Mouse (Mus musculus): Measurements from ENCODE around the gene Fblim1. TPM values are rescaled to one million over a fixed set of nuclear protein-coding genes. Genes with fewer than 3 reads are reported as not detected.
A peak's percentile ranks its signal among the peaks of the same experiment; 100 is the strongest.

The Fblim1 gene
- polyA plus RNA-seq, 1 experiment, result 8.4 TPM

- no peak overlapping the region for H3K27ac ChIP-seq (ENCODE audit: insufficient read depth, low read length)
- no peak overlapping the region for H3K4me3 ChIP-seq (ENCODE audit: extremely low read depth, insufficient read depth, insufficient read length)
- H3K36me3 ChIP-seq (ENCODE audit: control insufficient read depth, insufficient read depth, low read length), result peaks cover 41% of the 10 kb centered on the region
- H3K4me1 ChIP-seq (ENCODE audit: control insufficient read depth, insufficient read depth, insufficient read length), result peaks cover 5% of the 10 kb centered on the region; the same call in 1 of the 2 replicates
- H3K27me3 ChIP-seq (ENCODE audit: control insufficient read depth, insufficient read depth, low read length), result no peaks in the 10 kb centered on the region
- 91% methylated on average over 5 of the region's 5 CpGs for WGBS
- TF ChIP-seq CTCF (IDR thresholded peaks at IDR 0.05; ENCODE audit: extremely low read depth, insufficient read depth, insufficient read length, insufficient replicate concordance) (no peak), POLR2A (IDR thresholded peaks at IDR 0.05; ENCODE audit: low read depth, low read length) (no peak)
- DNase-seq (ENCODE audit: low read depth in 1 of 2, low spot score in 2 of 2), result no peak
These were observed 21.6 kb upstream of the Fblim1 start for GRCm38 (mm10) chr4:141627502-141627901.

- no peak overlapping the region for H3K4me3 ChIP-seq (ENCODE audit: extremely low read depth, insufficient read depth, insufficient read length)
- peaks cover 27% of the 10 kb centered on the region for H3K36me3 ChIP-seq (ENCODE audit: control insufficient read depth, insufficient read depth, low read length)
- no peak for DNase-seq (ENCODE audit: low read depth in 1 of 2, low spot score in 2 of 2)
- H3K27ac ChIP-seq (ENCODE audit: insufficient read depth, low read length), result peak overlapping the region; percentile 84
- TF ChIP-seq CTCF (IDR thresholded peaks at IDR 0.05; ENCODE audit: extremely low read depth, insufficient read depth, insufficient read length, insufficient replicate concordance) (no peak), POLR2A (IDR thresholded peaks at IDR 0.05; ENCODE audit: low read depth, low read length) (no peak)
- peaks cover 5% of the 10 kb centered on the region; the same call in 1 of the 2 replicates for H3K4me1 ChIP-seq (ENCODE audit: control insufficient read depth, insufficient read depth, insufficient read length)
- 94% methylated on average over 16 of the region's 16 CpGs for WGBS
- no peaks in the 10 kb centered on the region for H3K27me3 ChIP-seq (ENCODE audit: control insufficient read depth, insufficient read depth, low read length)
These were observed 20.1 kb upstream of the Fblim1 start for GRCm38 (mm10) chr4:141625774-141626550.

GRCm38 (mm10) chr4:141624983-141625773 lies 19.3 kb upstream of the Fblim1 start:
- no peaks in the 10 kb centered on the region for H3K27me3 ChIP-seq (ENCODE audit: control insufficient read depth, insufficient read depth, low read length)
- H3K36me3 ChIP-seq (ENCODE audit: control insufficient read depth, insufficient read depth, low read length), result peaks cover 23% of the 10 kb centered on the region
- DNase-seq (ENCODE audit: low read depth in 1 of 2, low spot score in 2 of 2), result peak; percentile 29 to 56
- TF ChIP-seq POLR2A (IDR thresholded peaks at IDR 0.05; ENCODE audit: low read depth, low read length) (no peak), CTCF (IDR thresholded peaks at IDR 0.05; ENCODE audit: extremely low read depth, insufficient read depth, insufficient read length, insufficient replicate concordance) (peak; percentile 42; the same call in 1 of the 2 replicates)
- H3K4me1 ChIP-seq (ENCODE audit: control insufficient read depth, insufficient read depth, insufficient read length), result peaks cover 5% of the 10 kb centered on the region; the same call in 1 of the 2 replicates
- H3K4me3 ChIP-seq (ENCODE audit: extremely low read depth, insufficient read depth, insufficient read length), result no peak overlapping the region
- WGBS, result 60% methylated on average over 19 of the region's 19 CpGs
- H3K27ac ChIP-seq (ENCODE audit: insufficient read depth, low read length), result peak overlapping the region; percentile 84

- peak overlapping the region; percentile 37; the same call in 1 of the 2 replicates for H3K27ac ChIP-seq (ENCODE audit: insufficient read depth, low read length)
- H3K4me3 ChIP-seq (ENCODE audit: extremely low read depth, insufficient read depth, insufficient read length), result no peak overlapping the region
- no peaks in the 10 kb centered on the region for H3K27me3 ChIP-seq (ENCODE audit: control insufficient read depth, insufficient read depth, low read length)
- no peak for DNase-seq (ENCODE audit: low read depth in 1 of 2, low spot score in 2 of 2)
- no peak for TF ChIP-seq CTCF (IDR thresholded peaks at IDR 0.05; ENCODE audit: extremely low read depth, insufficient read depth, insufficient read length, insufficient replicate concordance)
- TF ChIP-seq POLR2A (IDR thresholded peaks at IDR 0.05; ENCODE audit: low read depth, low read length), result no peak
- peaks cover 5% of the 10 kb centered on the region; the same call in 1 of the 2 replicates for H3K4me1 ChIP-seq (ENCODE audit: control insufficient read depth, insufficient read depth, insufficient read length)
- WGBS, result 85% methylated on average over 8 of the region's 8 CpGs
- H3K36me3 ChIP-seq (ENCODE audit: control insufficient read depth, insufficient read depth, low read length), result peaks cover 17% of the 10 kb centered on the region
These were observed 18.2 kb upstream of the Fblim1 start for GRCm38 (mm10) chr4:141624134-141624533.

DNA sequence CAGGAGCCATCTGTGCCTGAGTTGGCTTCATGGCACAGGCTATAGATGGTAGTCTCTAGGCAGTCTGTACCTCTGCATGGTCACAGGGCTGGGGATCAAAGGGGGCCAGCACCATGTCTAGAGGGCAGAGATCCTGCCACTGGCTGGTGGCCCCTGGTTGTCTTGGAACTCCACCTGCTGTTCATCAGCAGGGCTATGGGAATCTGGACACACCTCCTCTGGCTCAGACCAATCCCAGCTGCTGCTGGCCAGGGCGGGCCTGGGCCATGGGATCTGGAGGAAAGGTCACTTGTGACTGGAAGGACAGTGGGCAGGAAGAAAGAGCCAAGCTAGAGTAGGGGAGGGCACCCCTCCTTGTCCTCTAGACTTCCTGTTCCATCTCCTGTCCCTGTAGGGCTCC lies 17.8 kb upstream of the Fblim1 start, which contains the start of gene Slc25a34:
TSS of gene Slc25a34 (minus strand) at position 156 of the 400 bp plus-strand sequence.
- peaks cover 5% of the 10 kb centered on the region; the same call in 1 of the 2 replicates for H3K4me1 ChIP-seq (ENCODE audit: control insufficient read depth, insufficient read depth, insufficient read length)
- TF ChIP-seq CTCF (IDR thresholded peaks at IDR 0.05; ENCODE audit: extremely low read depth, insufficient read depth, insufficient read length, insufficient replicate concordance) (no peak), POLR2A (IDR thresholded peaks at IDR 0.05; ENCODE audit: low read depth, low read length) (no peak)
- no peak within 1 kb of the TSS for H3K4me3 ChIP-seq (ENCODE audit: extremely low read depth, insufficient read depth, insufficient read length)
- WGBS, result 78% methylated on average over 1 of the region's 1 CpGs
- H3K36me3 ChIP-seq (ENCODE audit: control insufficient read depth, insufficient read depth, low read length), result peaks cover 14% of the 10 kb centered on the region
- peak within 1 kb of the TSS; percentile 37 for H3K27ac ChIP-seq (ENCODE audit: insufficient read depth, low read length)
- no peaks in the 10 kb centered on the region for H3K27me3 ChIP-seq (ENCODE audit: control insufficient read depth, insufficient read depth, low read length)
- no peak for DNase-seq (ENCODE audit: low read depth in 1 of 2, low spot score in 2 of 2)

GRCm38 (mm10) chr4:141623037-141623436 lies 17.1 kb upstream of the Fblim1 start:
- DNase-seq (ENCODE audit: low read depth in 1 of 2, low spot score in 2 of 2), result no peak
- no peak for TF ChIP-seq POLR2A (IDR thresholded peaks at IDR 0.05; ENCODE audit: low read depth, low read length)
- TF ChIP-seq CTCF (IDR thresholded peaks at IDR 0.05; ENCODE audit: extremely low read depth, insufficient read depth, insufficient read length, insufficient replicate concordance), result no peak
- Histone ChIP-seq H3K27ac (ENCODE audit: insufficient read depth, low read length) (no peak overlapping the region), H3K27me3 (ENCODE audit: control insufficient read depth, insufficient read depth, low read length) (no peaks in the 10 kb centered on the region), H3K4me1 (ENCODE audit: control insufficient read depth, insufficient read depth, insufficient read length) (peaks cover 7% of the 10 kb centered on the region; the same call in 1 of the 2 replicates), H3K36me3 (ENCODE audit: control insufficient read depth, insufficient read depth, low read length) (peaks cover 11% of the 10 kb centered on the region), H3K4me3 (ENCODE audit: extremely low read depth, insufficient read depth, insufficient read length) (no peak overlapping the region)
- WGBS, result 85% methylated on average over 11 of the region's 11 CpGs

Data from spleen, adult 2 months (tissue).